Mouse (Mus musculus) thymus, postnatal 4 days (tissue): Measurements from ENCODE around the gene Ggps1.
"Not testable (repeated sequence)": the region's sequence is repeated elsewhere in the genome, so short reads cannot be mapped to it uniquely, and the experiment has no call there.

Experiments used
- DNase-seq: peaks from one replicate; pipeline ENCODE4 v3.0.0; 2021

Gene Ggps1

GRCm38 (mm10) chr13:14035875-14036630, 27.2 kb downstream of the Ggps1 start:
- no peak for DNase-seq

DNA sequence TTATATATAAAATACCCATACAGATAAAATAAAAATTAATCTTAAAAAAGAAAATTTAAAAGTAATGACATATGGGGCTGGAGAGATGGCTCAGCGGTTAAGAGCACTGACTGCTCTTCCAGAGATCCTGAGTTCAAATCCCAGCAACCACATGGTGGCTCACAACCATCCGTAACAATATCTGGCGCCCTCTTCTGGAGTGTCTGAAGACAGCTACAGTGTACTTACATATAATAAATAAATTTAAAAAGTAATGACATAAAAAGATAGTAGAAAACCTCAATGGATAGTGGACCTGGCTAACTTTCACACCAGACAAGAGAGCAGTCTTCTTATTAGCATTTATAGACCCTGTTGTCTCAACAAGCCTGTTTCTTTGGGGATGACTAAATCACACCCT, 27.9 kb downstream of the Ggps1 start:
- DNase-seq = not testable (repeated sequence)

- no peak for DNase-seq
Measured at GRCm38 (mm10) chr13:14034073-14034348, 29.3 kb downstream of the Ggps1 start.

DNA sequence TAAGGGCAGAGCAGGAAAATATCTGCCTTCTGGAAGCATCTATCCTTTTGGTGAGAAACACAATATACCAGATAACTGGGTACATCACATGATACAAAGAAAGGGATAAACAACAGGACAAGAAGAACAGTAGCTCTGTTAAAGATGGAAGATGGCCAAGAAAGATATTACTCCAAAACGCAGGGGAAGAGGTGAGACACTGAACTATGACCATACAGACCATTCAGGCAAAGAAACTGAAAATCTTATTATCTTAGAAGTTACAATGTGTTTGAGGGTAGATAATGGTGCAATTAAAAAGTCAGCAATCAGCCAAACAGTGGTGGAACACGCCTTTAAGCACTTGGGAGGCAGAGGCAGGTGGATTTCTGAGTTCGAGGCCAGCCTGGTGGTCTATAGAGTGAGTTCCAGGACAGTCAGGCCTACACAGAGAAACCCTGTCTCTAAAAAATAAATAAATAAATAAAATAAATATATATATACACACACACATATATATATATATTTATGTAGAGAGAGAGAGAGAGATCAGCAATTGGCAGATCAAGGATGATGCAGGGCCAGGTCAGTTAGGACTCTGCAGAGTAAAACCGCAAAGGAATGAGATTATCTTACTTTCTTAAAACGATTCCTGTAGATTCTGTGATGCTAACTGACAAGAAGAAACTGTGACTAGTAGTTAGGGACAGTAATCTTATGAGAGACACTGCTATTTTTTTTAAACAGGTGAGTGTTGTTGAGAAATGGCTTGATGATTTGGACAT, 29.8 kb downstream of the Ggps1 start:
- DNase-seq = no peak

- DNase-seq = no peak
Measured at GRCm38 (mm10) chr13:14026154-14026820, 37.0 kb downstream of the Ggps1 start.

DNA sequence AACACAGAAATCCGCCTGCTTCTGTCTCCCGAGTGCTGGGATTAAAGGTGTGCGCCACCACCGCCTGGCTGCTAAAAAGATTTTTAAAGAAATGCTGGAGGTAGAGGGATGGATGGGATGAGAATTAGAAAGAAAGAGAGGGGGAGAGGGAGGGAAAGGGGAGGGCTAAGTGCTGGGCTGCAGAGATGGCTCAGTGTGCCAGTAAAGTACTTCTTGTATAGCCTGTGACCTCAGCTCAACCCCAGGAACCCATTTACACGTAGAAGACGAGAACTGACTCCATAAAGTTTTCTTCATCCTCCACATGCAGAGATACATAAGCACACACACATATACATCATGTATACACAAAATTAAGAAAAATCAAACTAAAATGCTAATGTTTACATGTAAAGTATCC, 37.7 kb downstream of the Ggps1 start:
- no peak for DNase-seq

GRCm38 (mm10) chr13:14021417-14021816, 41.9 kb downstream of the Ggps1 start:
- DNase-seq = not testable (repeated sequence)

- DNase-seq = no peak
Measured at GRCm38 (mm10) chr13:14018852-14019251, 44.4 kb downstream of the Ggps1 start.

DNA sequence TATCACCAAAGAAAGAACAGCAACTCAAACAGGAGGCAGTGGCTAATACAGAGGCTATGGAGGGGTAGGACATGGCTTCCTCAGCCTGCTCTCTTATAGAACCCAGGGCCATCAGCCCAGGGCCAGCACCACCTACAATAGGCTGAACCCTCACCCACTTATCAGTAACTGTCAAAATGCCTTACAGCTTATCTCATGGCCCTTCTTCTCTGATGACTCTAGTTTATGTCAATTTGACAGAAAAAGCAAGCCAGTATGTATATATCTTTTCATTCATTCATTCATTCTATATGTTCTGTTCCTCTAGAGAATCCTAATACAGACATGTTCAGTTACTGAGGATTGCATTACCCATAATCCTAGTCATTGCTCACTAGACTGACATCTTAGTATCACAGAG, 45.0 kb downstream of the Ggps1 start:
- DNase-seq = no peak

- no peak for DNase-seq
Measured at GRCm38 (mm10) chr13:14015609-14016008, 47.7 kb downstream of the Ggps1 start.

GRCm38 (mm10) chr13:14014540-14014939, 48.7 kb downstream of the Ggps1 start:
- no peak for DNase-seq

DNA sequence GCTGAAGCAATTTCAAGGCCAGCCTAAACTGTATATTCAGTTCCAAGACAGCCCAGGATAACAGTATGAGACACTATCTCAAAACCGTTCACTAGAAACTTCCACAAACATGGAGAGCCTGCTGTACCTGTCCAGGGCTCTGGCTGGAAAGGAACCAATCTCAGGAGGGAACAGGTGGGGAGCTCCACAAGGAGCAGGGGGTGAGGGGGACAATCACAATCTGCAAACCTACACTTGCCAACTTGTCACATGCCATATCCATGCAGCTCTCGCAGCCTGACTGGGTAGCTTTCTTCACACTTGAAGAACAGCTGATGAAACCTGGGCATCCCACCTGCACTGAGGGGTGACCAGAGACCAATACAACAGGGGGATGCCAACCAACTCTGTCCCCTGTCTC, 49.3 kb downstream of the Ggps1 start:
- DNase-seq = no peak

GRCm38 (mm10) chr13:14011454-14011995, 51.8 kb downstream of the Ggps1 start:
- DNase-seq = no peak

DNA sequence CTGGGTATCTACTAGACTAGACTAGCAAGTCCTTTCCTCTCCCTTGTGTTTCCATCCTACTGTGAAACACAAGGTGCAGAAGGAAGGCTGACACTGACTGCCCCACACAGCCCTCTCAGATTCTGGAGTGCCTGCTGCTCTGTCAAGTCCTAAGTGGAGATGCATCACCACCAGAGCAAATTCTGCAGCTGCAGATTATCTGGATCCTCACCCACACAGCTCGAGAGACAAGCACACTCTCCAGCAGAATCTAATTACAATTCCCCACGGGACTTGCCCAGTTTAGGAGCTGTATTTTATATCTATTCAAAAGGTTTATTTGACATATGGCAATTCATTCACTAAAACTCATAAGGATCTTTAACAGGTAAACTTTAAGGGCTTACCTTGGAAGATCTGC, 57.2 kb downstream of the Ggps1 start:
- no peak for DNase-seq

- DNase-seq = no peak
Measured at GRCm38 (mm10) chr13:14004999-14005398, 58.3 kb downstream of the Ggps1 start.

DNA sequence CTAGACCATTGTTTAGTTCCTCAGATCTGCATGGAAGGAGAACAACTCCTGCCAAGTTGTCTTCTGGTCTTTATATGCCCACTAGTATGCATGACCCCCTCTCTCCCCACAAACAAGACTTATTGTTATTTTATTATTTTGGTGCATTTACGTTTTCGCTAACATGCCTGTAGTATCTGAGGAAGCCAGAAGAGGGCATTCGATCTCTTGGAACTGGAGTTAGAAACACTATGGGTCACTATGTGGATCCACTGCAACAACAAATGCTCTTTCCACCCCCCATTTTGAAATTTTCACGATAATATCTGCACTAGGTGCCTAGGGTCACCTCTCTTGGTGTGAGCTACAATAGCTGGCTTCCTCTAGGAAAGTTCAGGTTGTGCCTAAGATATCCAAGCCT, 59.2 kb downstream of the Ggps1 start:
- no peak for DNase-seq

DNA sequence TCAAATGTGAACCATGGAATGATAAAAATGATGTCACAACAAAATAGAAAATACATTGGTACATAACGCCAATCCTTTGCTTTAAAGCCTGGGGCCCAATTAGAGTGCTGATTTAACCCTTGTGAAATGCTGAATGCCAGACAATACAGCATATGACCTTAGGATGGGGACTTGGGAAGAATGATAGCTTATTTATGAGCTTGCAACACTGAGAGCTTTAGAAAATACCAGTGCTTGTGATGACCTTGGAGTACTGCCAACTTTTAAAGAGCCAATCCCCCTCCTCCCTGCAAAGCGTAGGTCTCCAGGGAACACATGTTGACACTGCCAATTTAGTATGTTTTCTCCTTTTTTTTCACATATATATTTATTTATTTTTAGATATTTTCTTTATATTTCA, 60.6 kb downstream of the Ggps1 start:
- no peak for DNase-seq
